Mouse (Mus musculus): ENCODE data around the gene Tns4. TPM values are rescaled to one million over a fixed set of nuclear protein-coding genes. Genes with fewer than 3 reads are reported as not detected.

Tns4 gene
- polyA plus RNA-seq, 1 experiment from 2014 or later, result 0.19 TPM

DNA sequence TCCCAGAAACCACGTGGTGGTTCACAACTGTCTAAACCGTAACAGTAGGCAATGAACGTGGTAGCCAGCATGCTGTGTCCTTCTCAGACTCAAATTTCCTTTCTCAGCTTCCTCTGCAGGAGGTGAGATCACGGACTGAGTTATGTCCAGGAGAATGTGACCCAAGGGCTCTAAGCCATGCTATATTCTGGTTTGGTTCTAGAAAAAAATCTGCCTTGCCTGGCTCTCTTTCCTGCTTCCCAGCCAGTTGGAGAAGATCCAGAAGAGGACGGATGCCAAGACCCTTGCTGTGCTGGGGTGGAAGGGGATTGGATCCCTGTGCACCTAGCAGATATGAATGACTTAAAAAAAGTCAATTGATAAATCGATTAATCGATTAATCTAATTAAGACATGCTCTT lies 10.4 kb upstream of the Tns4 start:
- no peaks in the 10 kb centered on the region for H3K27me3 ChIP-seq (ENCODE audit: control insufficient read depth, insufficient read depth, low read depth, low read length)
- H3K36me3 ChIP-seq (ENCODE audit: control insufficient read depth, insufficient read depth), result no peaks in the 10 kb centered on the region
- H3K4me2 ChIP-seq (ENCODE audit: low read depth, low read length), result no peak overlapping the region
- H3K4me1 ChIP-seq (ENCODE audit: control insufficient read depth, low read depth, low read length), result no peaks in the 10 kb centered on the region
- no peak for ATAC-seq (ENCODE audit: low read depth)
- H3K27ac ChIP-seq (ENCODE audit: low read length), result no peak overlapping the region
- no peak overlapping the region for H3K9ac ChIP-seq (ENCODE audit: low read depth, low read length)
- 58% methylated on average over 7 of the region's 7 CpGs for WGBS (ENCODE audit: insufficient replicate concordance)
- no peaks in the 10 kb centered on the region for H3K9me3 ChIP-seq (replicated peaks; ENCODE audit: control insufficient read depth, low read length)
- no peak overlapping the region for H3K4me3 ChIP-seq (ENCODE audit: low read depth, low read length)

DNA sequence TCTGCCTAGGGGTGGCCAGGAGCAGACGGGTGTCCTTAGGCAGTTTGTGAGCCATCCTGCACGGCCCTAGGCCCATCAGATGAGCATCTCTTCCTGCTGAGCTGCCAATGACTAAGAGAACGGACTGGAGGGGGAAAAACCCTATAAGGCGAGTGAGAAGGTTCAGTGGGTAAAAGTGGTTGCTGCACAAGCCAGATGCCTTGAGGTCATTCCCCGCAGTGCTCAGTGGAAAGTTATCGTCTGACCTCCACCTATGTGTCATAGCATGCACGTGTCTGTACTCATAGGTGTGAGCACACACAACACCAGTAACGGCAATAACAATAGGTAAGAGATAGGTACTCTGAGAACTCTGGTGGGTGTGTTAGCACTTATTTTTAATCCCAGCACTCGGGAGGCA lies 9.8 kb upstream of the Tns4 start:
- no peak overlapping the region for H3K4me2 ChIP-seq (ENCODE audit: low read depth, low read length)
- H3K4me3 ChIP-seq (ENCODE audit: low read depth, low read length), result no peak overlapping the region
- no peaks in the 10 kb centered on the region for H3K9me3 ChIP-seq (replicated peaks; ENCODE audit: control insufficient read depth, low read length)
- no peak for ATAC-seq (ENCODE audit: low read depth)
- no peaks in the 10 kb centered on the region for H3K27me3 ChIP-seq (ENCODE audit: control insufficient read depth, insufficient read depth, low read depth, low read length)
- 66% methylated on average over 9 of the region's 9 CpGs for WGBS (ENCODE audit: insufficient replicate concordance)
- no peaks in the 10 kb centered on the region for H3K36me3 ChIP-seq (ENCODE audit: control insufficient read depth, insufficient read depth)
- no peaks in the 10 kb centered on the region for H3K4me1 ChIP-seq (ENCODE audit: control insufficient read depth, low read depth, low read length)
- H3K27ac ChIP-seq (ENCODE audit: low read length), result no peak overlapping the region
- no peak overlapping the region for H3K9ac ChIP-seq (ENCODE audit: low read depth, low read length)

DNA sequence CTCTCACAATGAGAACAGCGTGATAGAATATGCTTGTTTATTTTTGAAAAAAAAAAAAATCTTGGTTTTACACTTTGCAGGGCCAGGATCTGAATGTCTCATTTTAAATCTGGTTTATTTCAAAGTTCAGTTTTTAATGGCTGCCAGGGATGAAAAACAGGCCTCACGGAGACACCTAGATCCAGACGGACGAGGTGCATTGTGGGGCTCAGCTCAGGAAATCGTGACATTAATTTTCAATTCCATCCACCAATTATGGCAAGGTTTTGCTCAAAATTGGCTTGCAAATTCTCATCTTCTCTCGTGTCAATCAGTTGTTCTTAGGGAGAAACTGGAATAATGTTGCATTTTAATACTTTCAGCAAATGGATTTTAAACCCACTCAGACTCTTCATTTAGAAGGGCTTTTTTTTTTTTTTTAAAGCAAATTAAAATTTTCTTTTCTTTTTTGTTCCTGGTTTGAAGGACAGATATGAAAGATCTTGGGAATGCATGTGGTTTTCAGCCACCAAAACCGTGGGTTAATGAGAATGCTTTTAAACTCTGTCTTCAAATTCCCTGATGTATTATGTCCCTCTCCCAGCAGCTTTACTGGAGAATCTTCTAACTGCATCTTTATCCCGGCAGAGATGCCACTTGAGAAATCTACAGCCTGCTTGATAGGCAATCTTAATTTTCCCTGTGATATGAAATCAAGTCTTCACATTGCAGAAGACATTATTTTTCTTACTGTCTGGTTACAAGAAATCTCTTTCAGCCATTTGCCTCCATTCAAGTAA lies 8.1 kb upstream of the Tns4 start:
- no peaks in the 10 kb centered on the region for H3K27me3 ChIP-seq (ENCODE audit: control insufficient read depth, insufficient read depth, low read depth, low read length)
- WGBS (ENCODE audit: insufficient replicate concordance), result 62% methylated on average over 8 of the region's 8 CpGs
- no peak overlapping the region for H3K4me3 ChIP-seq (ENCODE audit: low read depth, low read length)
- H3K9me3 ChIP-seq (replicated peaks; ENCODE audit: control insufficient read depth, low read length), result no peaks in the 10 kb centered on the region
- no peaks in the 10 kb centered on the region for H3K36me3 ChIP-seq (ENCODE audit: control insufficient read depth, insufficient read depth)
- H3K4me2 ChIP-seq (ENCODE audit: low read depth, low read length), result no peak overlapping the region
- no peak for ATAC-seq (ENCODE audit: low read depth)
- no peak overlapping the region for H3K27ac ChIP-seq (ENCODE audit: low read length)
- no peaks in the 10 kb centered on the region for H3K4me1 ChIP-seq (ENCODE audit: control insufficient read depth, low read depth, low read length)
- H3K9ac ChIP-seq (ENCODE audit: low read depth, low read length), result no peak overlapping the region

DNA sequence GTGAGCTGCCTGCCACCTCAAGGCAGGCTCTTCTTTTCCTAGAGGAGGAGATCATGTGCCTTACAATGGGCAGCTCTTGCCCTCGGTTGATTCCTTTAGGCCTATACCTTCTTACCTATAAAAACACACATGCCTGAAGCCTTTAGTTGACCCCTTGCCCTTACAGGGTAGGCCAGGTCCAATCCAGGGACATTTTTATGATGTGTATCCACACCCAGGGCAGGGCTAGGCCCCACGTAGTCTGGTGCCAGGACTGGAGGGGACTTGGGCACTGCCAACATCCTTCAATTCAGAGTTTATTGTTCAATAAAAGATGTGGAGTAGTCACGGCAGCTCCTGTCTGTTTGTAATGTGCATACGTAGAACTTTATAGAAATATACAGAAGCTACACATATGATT lies 7.3 kb upstream of the Tns4 start:
- Histone ChIP-seq H3K36me3 (ENCODE audit: control insufficient read depth, insufficient read depth) (no peaks in the 10 kb centered on the region), H3K9me3 (replicated peaks; ENCODE audit: control insufficient read depth, low read length) (no peaks in the 10 kb centered on the region), H3K4me1 (ENCODE audit: control insufficient read depth, low read depth, low read length) (no peaks in the 10 kb centered on the region), H3K4me3 (ENCODE audit: low read depth, low read length) (no peak overlapping the region), H3K27me3 (ENCODE audit: control insufficient read depth, insufficient read depth, low read depth, low read length) (no peaks in the 10 kb centered on the region), H3K9ac (ENCODE audit: low read depth, low read length) (no peak overlapping the region), H3K4me2 (ENCODE audit: low read depth, low read length) (no peak overlapping the region), H3K27ac (ENCODE audit: low read length) (no peak overlapping the region)
- WGBS (ENCODE audit: insufficient replicate concordance), result 74% methylated on average over 4 of the region's 4 CpGs
- ATAC-seq (ENCODE audit: low read depth), result no peak

DNA sequence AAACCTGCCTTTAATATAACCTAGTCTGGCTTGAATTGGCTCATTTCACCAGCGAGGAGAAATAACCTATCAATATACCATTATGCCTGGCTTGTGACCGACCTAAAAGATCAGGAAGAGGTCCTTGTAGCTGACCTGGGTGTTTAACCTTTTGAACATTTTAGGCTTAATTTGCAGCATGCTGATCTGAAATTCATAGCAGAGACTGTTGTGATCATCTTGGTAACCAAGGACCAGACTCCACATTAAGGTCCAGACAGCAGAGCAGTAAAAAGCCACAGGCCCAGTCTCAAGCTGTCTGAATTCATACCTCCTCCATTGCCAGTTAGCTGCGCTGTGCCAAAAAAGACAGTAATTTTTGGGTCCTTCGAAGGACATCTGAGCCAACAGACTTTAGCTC lies 6.7 kb upstream of the Tns4 start:
- H3K36me3 ChIP-seq (ENCODE audit: control insufficient read depth, insufficient read depth), result no peaks in the 10 kb centered on the region
- H3K9me3 ChIP-seq (replicated peaks; ENCODE audit: control insufficient read depth, low read length), result no peaks in the 10 kb centered on the region
- no peak for ATAC-seq (ENCODE audit: low read depth)
- no peak overlapping the region for H3K9ac ChIP-seq (ENCODE audit: low read depth, low read length)
- no peaks in the 10 kb centered on the region for H3K4me1 ChIP-seq (ENCODE audit: control insufficient read depth, low read depth, low read length)
- H3K4me2 ChIP-seq (ENCODE audit: low read depth, low read length), result no peak overlapping the region
- 71% methylated on average over 4 of the region's 4 CpGs for WGBS (ENCODE audit: insufficient replicate concordance)
- no peak overlapping the region for H3K27ac ChIP-seq (ENCODE audit: low read length)
- no peak overlapping the region for H3K4me3 ChIP-seq (ENCODE audit: low read depth, low read length)
- no peaks in the 10 kb centered on the region for H3K27me3 ChIP-seq (ENCODE audit: control insufficient read depth, insufficient read depth, low read depth, low read length)

DNA sequence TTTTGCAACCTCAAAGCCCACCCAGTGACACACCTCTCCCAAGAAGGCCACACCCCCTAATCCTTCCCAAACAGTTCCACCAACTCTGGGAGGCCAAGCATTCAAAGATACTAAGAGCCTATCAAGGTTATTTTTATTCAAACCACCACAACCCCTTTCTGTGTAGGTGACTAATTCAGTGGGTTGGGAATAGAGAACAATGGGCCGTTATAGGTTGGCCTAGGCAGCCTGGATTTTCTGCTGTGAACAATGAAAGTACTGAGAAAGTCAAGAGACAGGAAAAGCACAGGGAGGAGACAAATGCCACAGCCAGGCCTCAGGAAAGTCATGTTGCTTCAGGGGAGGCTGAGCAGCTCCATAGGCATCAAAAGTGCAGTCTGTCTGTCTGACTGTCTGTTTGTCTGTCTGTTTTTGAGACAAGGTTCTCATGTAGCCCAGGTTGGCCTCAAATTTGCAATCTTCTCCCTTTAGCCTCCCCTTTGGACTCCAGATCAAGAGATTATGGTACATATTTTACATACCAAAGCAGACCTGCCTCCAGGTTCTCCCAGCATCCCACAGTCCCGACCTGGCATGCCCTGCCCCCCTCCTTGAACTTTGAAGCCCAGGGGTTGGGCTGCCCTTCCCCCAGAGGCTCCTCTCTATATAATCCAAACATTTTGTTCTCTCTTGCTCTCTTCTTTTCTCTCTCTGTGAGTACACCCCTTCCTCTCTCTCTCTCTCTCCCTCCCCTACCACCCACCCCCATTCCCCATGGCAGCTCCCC lies 6.0 kb upstream of the Tns4 start:
- 40% methylated on average over 2 of the region's 2 CpGs for WGBS (ENCODE audit: insufficient replicate concordance)

DNA sequence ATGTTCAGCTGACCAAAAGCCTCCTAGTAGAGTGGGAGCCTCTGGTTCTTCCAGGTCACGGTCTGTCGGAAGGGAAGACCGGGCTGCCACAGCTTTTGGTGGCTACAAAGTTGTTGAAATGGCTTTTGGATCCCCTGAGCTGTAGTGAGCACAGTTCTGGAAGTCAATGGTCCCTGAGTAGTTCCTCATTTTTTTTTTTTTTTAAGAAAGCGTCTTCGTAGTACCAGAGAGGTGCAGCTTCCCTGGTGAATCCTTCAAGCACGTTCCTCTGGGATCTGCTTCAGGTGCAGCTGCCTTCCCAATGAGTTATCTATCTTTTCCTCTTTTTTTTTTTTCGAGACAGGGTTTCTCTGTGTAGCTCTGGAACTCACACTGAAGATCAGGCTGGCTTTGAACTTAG lies 4.6 kb upstream of the Tns4 start:
- Histone ChIP-seq H3K4me2 (ENCODE audit: low read depth, low read length) (no peak overlapping the region), H3K36me3 (ENCODE audit: control insufficient read depth, insufficient read depth) (no peaks in the 10 kb centered on the region), H3K27me3 (ENCODE audit: control insufficient read depth, insufficient read depth, low read depth, low read length) (no peaks in the 10 kb centered on the region), H3K27ac (ENCODE audit: low read length) (no peak overlapping the region), H3K9ac (ENCODE audit: low read depth, low read length) (no peak overlapping the region), H3K9me3 (replicated peaks; ENCODE audit: control insufficient read depth, low read length) (no peaks in the 10 kb centered on the region), H3K4me1 (ENCODE audit: control insufficient read depth, low read depth, low read length) (no peaks in the 10 kb centered on the region), H3K4me3 (ENCODE audit: low read depth, low read length) (no peak overlapping the region)
- WGBS (ENCODE audit: insufficient replicate concordance), result 35% methylated on average over 7 of the region's 7 CpGs
- no peak for ATAC-seq (ENCODE audit: low read depth)

More for the DNA sequence above, 6.0 kb upstream of the Tns4 start:
- no peaks in the 10 kb centered on the region for H3K9me3 ChIP-seq (replicated peaks; ENCODE audit: control insufficient read depth, low read length)
- no peak overlapping the region for H3K9ac ChIP-seq (ENCODE audit: low read depth, low read length)
- no peak overlapping the region for H3K27ac ChIP-seq (ENCODE audit: low read length)
- no peak for ATAC-seq (ENCODE audit: low read depth)
- H3K4me1 ChIP-seq (ENCODE audit: control insufficient read depth, low read depth, low read length), result no peaks in the 10 kb centered on the region
- no peak overlapping the region for H3K4me3 ChIP-seq (ENCODE audit: low read depth, low read length)
- H3K27me3 ChIP-seq (ENCODE audit: control insufficient read depth, insufficient read depth, low read depth, low read length), result no peaks in the 10 kb centered on the region
- H3K4me2 ChIP-seq (ENCODE audit: low read depth, low read length), result no peak overlapping the region
- no peaks in the 10 kb centered on the region for H3K36me3 ChIP-seq (ENCODE audit: control insufficient read depth, insufficient read depth)

DNA sequence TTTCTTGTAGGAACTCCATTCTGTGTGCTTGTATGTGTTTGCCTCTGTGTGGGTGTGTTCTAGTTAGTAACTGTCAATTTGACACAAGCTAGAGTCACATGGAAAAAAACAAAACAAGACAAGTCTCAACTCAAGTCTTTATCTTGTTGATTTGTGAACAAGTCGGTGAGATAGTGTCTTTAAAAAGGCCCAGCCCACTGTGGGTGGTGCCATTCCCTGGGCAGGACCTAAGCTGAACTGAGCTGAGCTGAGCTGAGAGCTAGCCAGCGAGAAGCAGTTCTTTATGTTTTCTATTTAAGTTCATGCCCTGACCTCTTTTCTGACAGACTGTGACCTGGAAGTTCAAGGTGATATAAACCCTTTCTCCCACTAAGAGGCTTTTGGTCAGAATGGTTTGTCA lies 2.6 kb upstream of the Tns4 start:
- H3K4me3 ChIP-seq (ENCODE audit: low read depth, low read length), result no peak overlapping the region
- ATAC-seq (ENCODE audit: low read depth), result no peak
- H3K9ac ChIP-seq (ENCODE audit: low read depth, low read length), result no peak overlapping the region
- no peak overlapping the region for H3K27ac ChIP-seq (ENCODE audit: low read length)
- H3K4me1 ChIP-seq (ENCODE audit: control insufficient read depth, low read depth, low read length), result no peaks in the 10 kb centered on the region
- H3K9me3 ChIP-seq (replicated peaks; ENCODE audit: control insufficient read depth, low read length), result no peaks in the 10 kb centered on the region
- H3K36me3 ChIP-seq (ENCODE audit: control insufficient read depth, insufficient read depth), result no peaks in the 10 kb centered on the region
- no peaks in the 10 kb centered on the region for H3K27me3 ChIP-seq (ENCODE audit: control insufficient read depth, insufficient read depth, low read depth, low read length)
- H3K4me2 ChIP-seq (ENCODE audit: low read depth, low read length), result no peak overlapping the region
- WGBS (ENCODE audit: insufficient replicate concordance), result 26% methylated on average over 2 of the region's 2 CpGs

DNA sequence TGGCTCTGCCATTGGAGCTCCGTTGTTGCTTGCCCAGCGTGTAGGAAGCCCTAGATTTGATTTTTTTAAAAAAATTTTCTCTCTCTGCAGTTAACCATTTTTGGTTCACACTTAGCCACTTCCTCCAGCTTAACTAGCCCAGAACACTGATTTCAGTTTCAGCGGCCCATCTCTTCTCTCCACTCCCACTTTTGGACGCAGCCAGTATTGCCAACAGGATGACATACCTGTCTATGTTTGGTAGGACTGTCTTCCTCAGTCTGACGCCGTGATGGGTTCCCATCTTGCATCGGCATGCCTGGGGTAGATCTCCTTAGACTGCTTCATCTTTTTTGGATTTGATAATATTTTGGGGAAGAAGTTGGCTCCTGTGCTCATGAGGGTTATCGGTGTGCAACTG lies 1.3 kb upstream of the Tns4 start:
- no peaks in the 10 kb centered on the region for H3K36me3 ChIP-seq (ENCODE audit: control insufficient read depth, insufficient read depth)
- no peak for ATAC-seq (ENCODE audit: low read depth)
- no peak overlapping the region for H3K4me3 ChIP-seq (ENCODE audit: low read depth, low read length)
- no peaks in the 10 kb centered on the region for H3K4me1 ChIP-seq (ENCODE audit: control insufficient read depth, low read depth, low read length)
- H3K9me3 ChIP-seq (replicated peaks; ENCODE audit: control insufficient read depth, low read length), result no peaks in the 10 kb centered on the region
- no peak overlapping the region for H3K9ac ChIP-seq (ENCODE audit: low read depth, low read length)
- H3K4me2 ChIP-seq (ENCODE audit: low read depth, low read length), result no peak overlapping the region
- 67% methylated on average over 8 of the region's 8 CpGs for WGBS (ENCODE audit: insufficient replicate concordance)
- H3K27ac ChIP-seq (ENCODE audit: low read length), result no peak overlapping the region
- H3K27me3 ChIP-seq (ENCODE audit: control insufficient read depth, insufficient read depth, low read depth, low read length), result no peaks in the 10 kb centered on the region
